Mouse (Mus musculus) ES-Bruce4 (cell line): ENCODE results near the gene Dtx2. TPM values are rescaled to one million over a fixed set of nuclear protein-coding genes. Genes with fewer than 3 reads are reported as not detected.

Experiments used
- H3K27ac ChIP-seq: 2 replicates; pipeline ENCODE4 v1.5.1; 2012; ENCODE audit warnings: low read length, inconsistent platforms; ENCODE audit not compliant: insufficient read depth
- H3K27me3 ChIP-seq: 2 replicates; pipeline ENCODE4 v1.6.1; 2012; ENCODE audit warnings: mild to moderate bottlenecking, low read length, inconsistent platforms; ENCODE audit not compliant: control insufficient read depth, poor library complexity, insufficient read depth, severe bottlenecking
- H3K36me3 ChIP-seq: 2 replicates; pipeline ENCODE4 v1.6.1; 2012; ENCODE audit warnings: inconsistent platforms, mild to moderate bottlenecking, low read length, moderate library complexity; ENCODE audit not compliant: control insufficient read depth, poor library complexity, insufficient read depth, severe bottlenecking
- H3K4me1 ChIP-seq: one replicate; pipeline ENCODE4 v1.8.1; 2011; ENCODE audit warnings: low read length; ENCODE audit not compliant: control insufficient read depth, insufficient read depth
- H3K4me3 ChIP-seq: 2 replicates; pipeline ENCODE4 v1.5.1; 2011; ENCODE audit warnings: low read depth, mild to moderate bottlenecking, low read length
- H3K9ac ChIP-seq: 2 replicates; pipeline ENCODE4 v1.6.1; 2012; ENCODE audit warnings: low read depth, mild to moderate bottlenecking, inconsistent platforms; ENCODE audit not compliant: poor library complexity, severe bottlenecking
- H3K9me3 ChIP-seq: replicated peaks from 2 replicates; pipeline ENCODE4 v1.6.1; 2012; ENCODE audit warnings: mild to moderate bottlenecking, low read length, inconsistent platforms; ENCODE audit not compliant: control insufficient read depth, poor library complexity, insufficient read depth, severe bottlenecking
- CTCF ChIP-seq: IDR thresholded peaks from one replicate; pipeline ENCODE4 v1.8.1; 2011; ENCODE audit warnings: low read depth, low read length
- EP300 ChIP-seq: IDR thresholded peaks from 2 replicates; pipeline ENCODE4 v1.6.1; 2011; ENCODE audit warnings: low read depth, low read length; ENCODE audit not compliant: insufficient read depth
- POLR2A ChIP-seq: IDR thresholded peaks from one replicate; pipeline ENCODE4 v1.8.1; 2011; ENCODE audit warnings: low read length; ENCODE audit not compliant: insufficient read depth
- polyA plus RNA-seq: library from polyadenylated mRNA; stranded (reverse); fragments of >200 nt; gene quantifications from 2 replicates; pipeline ENCODE4 v1.2.4, GENCODE M21; 2011; ENCODE audit warnings: low read depth; ENCODE audit not compliant: missing spikeins, insufficient read depth, insufficient read length

Gene Dtx2
- polyA plus RNA-seq, 1 experiment: 23.7 TPM

DNA sequence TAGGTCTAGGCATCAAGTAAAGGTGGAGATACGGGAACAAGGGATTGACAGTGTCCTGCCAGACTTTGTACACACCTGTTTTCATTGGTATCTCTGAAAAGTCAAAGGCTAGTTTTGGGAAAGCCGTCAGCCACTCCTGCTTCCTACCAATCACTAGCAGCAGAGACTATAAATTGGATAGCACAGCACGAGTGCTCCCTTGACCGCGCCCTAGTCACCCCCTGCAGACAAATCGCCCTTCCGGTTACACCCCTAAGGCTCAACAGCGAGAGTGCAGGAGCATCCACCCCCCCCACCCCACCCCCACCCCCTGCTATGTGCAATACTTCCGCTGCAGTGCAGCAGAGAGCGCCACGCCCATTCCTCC, 32.5 kb upstream of the Dtx2 start:
- Histone ChIP-seq H3K9ac (peak overlapping the region; percentile 72), H3K4me3 (peak overlapping the region; percentile 61), H3K27ac (peak overlapping the region; percentile 99), H3K36me3 (no peaks in the 10 kb centered on the region), H3K27me3 (no peaks in the 10 kb centered on the region), H3K4me1 (no peaks in the 10 kb centered on the region), H3K9me3 (no peaks in the 10 kb centered on the region)
- TF ChIP-seq POLR2A: peak; percentile 34
- no peak for TF ChIP-seq CTCF
- TF ChIP-seq EP300: peak; percentile 92

- no peaks in the 10 kb centered on the region for H3K36me3 ChIP-seq
- H3K4me1 ChIP-seq: no peaks in the 10 kb centered on the region
- H3K9me3 ChIP-seq: no peaks in the 10 kb centered on the region
- H3K27me3 ChIP-seq: no peaks in the 10 kb centered on the region
- H3K27ac ChIP-seq: peak overlapping the region; percentile 76
- TF ChIP-seq EP300 (no peak; the same call in 1 of the 2 replicates), POLR2A (peak; percentile 98), CTCF (no peak)
- peak overlapping the region; percentile 85 for H3K4me3 ChIP-seq
- H3K9ac ChIP-seq: peak overlapping the region; percentile 89
These were observed 31.9 kb upstream of the Dtx2 start for GRCm38 (mm10) chr5:135962492-135963279.

DNA sequence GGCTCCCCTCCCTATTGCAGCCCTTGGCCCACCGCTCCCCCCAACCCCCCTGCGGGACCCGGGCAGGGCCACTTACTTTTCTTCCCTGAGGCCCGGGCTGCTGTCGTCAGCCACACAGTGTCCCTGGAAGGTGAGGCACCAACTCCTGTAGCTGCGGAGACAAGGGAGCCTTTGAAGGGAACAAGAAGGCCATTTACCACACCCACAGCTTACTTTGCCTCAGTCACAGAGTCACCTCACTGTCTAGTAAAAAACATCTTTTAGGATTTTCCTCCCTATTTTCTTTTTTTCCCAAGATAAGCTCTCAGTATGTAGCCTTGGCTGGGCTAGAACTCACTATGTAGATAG, 31.3 kb upstream of the Dtx2 start:
- H3K4me1 ChIP-seq: no peaks in the 10 kb centered on the region
- H3K4me3 ChIP-seq: peak overlapping the region; percentile 85
- peak overlapping the region; percentile 89 for H3K9ac ChIP-seq
- no peak for TF ChIP-seq EP300
- TF ChIP-seq POLR2A: no peak
- no peak for TF ChIP-seq CTCF
- no peaks in the 10 kb centered on the region for H3K9me3 ChIP-seq
- peak overlapping the region; percentile 76 for H3K27ac ChIP-seq
- H3K36me3 ChIP-seq: no peaks in the 10 kb centered on the region
- no peaks in the 10 kb centered on the region for H3K27me3 ChIP-seq

DNA sequence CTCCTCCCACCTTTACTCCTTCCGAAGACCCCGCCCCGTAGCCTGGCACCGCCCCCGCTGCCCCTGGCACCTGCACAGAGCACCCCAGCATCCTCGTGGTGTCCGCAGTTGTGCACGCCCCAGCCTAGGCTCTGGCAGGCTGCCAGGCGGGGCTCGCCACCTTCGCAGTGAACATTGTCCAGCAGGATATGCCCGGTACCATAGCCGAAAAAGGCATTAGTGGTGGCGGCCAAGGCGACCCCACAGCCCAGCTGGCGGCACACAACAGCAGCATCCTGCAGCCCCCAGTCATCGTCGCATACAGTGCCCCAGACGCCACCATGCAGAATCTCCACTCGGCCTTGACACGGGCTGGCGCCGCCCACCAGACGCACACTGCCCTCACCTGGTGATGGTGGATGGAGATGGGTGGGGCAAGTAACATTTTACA, 29.1 kb upstream of the Dtx2 start:
- Histone ChIP-seq H3K36me3 (no peaks in the 10 kb centered on the region), H3K9me3 (no peaks in the 10 kb centered on the region), H3K9ac (no peak overlapping the region), H3K4me1 (no peaks in the 10 kb centered on the region), H3K27me3 (no peaks in the 10 kb centered on the region), H3K27ac (no peak overlapping the region), H3K4me3 (peak overlapping the region; percentile 42)
- TF ChIP-seq EP300 (no peak), CTCF (peak; percentile 70), POLR2A (no peak)

GRCm38 (mm10) chr5:135966866-135967265, 27.7 kb upstream of the Dtx2 start:
- H3K36me3 ChIP-seq: no peaks in the 10 kb centered on the region
- peak; percentile 74 for TF ChIP-seq CTCF
- TF ChIP-seq EP300: no peak
- H3K4me1 ChIP-seq: no peaks in the 10 kb centered on the region
- no peak overlapping the region for H3K27ac ChIP-seq
- no peaks in the 10 kb centered on the region for H3K9me3 ChIP-seq
- H3K4me3 ChIP-seq: no peak overlapping the region
- no peaks in the 10 kb centered on the region for H3K27me3 ChIP-seq
- no peak overlapping the region for H3K9ac ChIP-seq

GRCm38 (mm10) chr5:135968781-135969180, 25.8 kb upstream of the Dtx2 start:
- H3K9me3 ChIP-seq: no peaks in the 10 kb centered on the region
- H3K27ac ChIP-seq: no peak overlapping the region
- no peak for TF ChIP-seq POLR2A
- no peak for TF ChIP-seq CTCF
- TF ChIP-seq EP300: no peak
- H3K27me3 ChIP-seq: no peaks in the 10 kb centered on the region
- no peak overlapping the region for H3K9ac ChIP-seq
- no peaks in the 10 kb centered on the region for H3K4me1 ChIP-seq
- H3K36me3 ChIP-seq: no peaks in the 10 kb centered on the region
- no peak overlapping the region for H3K4me3 ChIP-seq
